Mouse (Mus musculus): ENCODE results near the gene Nr2c1.

- TF ChIP-seq CTCF (IDR thresholded peaks at IDR 0.05; ENCODE audit: borderline replicate concordance, insufficient read depth, low read length) (no peak), POLR2A (IDR thresholded peaks at IDR 0.05; ENCODE audit: low read depth, low read length) (no peak)
Observed at GRCm38 (mm10) chr10:94105498-94105897, 42.3 kb upstream of the Nr2c1 start.

Data from embryonic fibroblast, embryonic 13.5 days (primary cell).